Mouse (Mus musculus) liver, adult (tissue): ENCODE measurements around the gene Larp1b.

Experiments used
- GATA4 ChIP-seq: IDR thresholded peaks from 2 replicates; pipeline ENCODE4 v1.6.1; 2014; ENCODE audit warnings: mild to moderate bottlenecking, low read length; ENCODE audit not compliant: insufficient replicate concordance

Gene Larp1b

DNA sequence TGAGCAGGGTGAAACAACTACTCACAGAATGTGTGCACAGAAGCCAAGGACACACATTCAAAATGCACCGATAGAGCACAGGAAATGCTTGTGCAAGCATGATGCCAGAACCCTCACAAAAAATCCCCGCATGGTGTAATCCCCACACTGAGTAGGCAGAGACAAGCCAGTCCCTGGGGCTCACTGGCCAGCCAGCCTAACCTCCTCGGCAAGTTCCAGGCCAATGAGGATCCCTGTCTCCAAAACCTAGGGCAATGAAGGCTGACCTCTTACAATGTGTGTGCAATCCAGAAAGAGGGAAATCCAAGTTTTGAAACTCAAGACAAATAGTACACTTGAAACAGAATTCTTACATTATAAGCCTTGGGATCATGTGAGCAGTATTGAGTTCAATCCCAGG is 103.7 kb downstream of the Larp1b start:
- TF ChIP-seq GATA4, result no peak

DNA sequence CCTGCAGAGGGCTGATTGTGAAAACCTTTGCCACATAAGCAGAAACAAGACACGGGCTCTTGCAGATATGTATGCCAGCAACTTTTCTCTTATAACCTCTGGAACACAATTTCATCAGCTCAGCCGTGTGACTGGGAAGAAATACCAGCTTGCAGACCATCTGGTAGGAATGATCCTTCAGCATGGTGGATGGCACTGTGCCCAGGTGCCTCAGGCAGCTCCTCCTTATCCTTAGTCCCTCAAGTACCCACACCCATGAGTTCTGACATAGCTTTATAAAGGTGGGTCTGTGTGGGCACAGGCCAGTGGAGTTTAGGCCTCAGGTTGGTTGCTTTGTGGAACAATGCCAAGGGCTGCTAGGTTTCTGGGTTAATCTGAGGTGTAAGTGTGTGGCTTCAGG is 108.8 kb downstream of the Larp1b start:
- no peak for TF ChIP-seq GATA4

DNA sequence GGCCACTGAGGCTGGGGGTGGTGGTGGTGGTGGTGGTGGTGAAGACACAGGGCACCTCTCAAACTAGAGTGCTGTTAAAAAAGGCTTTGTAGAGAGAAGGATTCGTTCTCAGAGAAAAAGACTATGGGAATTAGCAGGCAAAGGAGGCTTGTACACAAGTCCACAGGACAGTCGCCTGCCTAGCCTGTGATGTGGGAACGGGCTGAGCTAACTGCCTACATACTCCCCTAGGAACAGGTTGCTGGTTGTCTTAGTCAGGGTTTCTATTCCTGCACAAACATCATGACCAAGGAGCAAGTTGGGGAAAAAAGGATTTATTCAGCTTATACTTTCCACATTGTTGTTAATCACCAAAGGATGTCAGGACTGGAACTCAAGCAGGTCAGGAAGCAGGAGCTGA is 109.6 kb downstream of the Larp1b start:
- no peak for TF ChIP-seq GATA4

DNA sequence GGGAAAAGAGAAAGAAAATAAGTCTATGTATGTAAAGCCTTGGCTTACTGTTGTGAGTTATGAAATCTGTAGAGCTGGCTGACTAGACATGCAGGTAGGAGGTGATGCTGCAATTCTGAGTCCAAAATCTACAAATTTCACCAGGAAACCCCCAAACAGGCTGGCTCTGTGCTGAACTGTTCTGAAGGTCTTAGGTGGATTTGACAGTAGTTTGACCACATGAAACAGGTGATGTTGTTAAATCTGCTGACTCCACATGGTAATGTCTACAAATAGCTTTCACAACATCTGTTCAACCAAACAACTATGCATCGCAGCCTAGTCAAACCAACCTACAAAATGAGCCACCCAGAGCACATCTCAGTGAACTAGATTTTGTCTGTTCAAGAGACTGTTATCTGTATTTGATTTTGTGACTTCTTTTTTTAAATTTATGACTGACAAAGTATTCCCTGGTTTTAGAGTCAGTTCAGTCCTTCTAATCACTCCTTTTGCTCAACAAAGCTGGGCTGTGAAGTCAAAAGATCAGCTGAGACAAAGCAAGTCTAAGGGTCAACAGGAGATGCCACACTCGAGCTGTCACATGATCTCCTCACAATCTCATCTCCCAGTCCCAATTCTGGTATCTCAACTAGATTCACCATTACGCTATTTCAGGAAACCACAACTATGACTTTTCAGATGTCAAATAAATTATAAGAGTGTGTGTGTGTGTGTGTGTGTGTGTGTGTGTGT is 112.4 kb downstream of the Larp1b start:
- no peak for TF ChIP-seq GATA4

DNA sequence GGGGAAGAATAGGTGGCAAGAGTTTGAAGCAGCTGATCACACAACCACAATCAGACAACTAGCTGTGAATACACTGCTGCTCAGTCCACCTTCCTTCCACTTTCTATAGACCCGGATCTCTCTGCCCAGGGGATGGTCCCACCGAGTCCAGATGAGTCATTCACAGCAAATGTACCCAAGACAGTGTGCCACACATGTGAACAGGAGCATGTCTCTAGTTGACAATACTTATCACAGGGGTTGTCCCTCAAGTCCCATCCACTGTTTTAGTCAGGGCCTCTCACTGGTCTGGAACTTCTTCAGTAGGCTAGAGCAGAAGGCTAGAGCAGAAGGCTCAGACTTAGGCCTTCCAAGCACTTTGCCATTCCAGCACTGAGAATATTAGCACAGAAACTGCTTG is 113.1 kb downstream of the Larp1b start:
- no peak for TF ChIP-seq GATA4

DNA sequence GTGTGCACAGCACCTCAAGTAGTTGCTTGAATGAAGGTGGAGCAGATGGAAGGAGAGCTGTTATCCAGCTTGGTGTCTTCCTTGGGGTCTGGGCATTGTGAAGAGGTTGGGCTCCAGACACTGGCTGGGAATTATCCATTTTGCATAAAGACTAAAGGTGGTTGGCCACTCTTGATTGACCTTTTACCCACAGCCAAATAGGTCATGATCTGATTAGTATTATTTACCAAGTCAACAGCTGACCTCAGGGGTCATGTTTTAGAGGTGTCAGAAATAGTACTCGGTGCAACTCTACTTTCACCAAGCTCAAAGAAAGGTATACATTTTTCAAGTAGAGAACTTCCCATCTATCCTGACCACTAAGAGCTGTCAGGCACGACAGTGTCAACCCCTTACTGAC is 115.7 kb downstream of the Larp1b start:
- TF ChIP-seq GATA4, result peak; percentile 53; the same call in 1 of the 2 replicates

DNA sequence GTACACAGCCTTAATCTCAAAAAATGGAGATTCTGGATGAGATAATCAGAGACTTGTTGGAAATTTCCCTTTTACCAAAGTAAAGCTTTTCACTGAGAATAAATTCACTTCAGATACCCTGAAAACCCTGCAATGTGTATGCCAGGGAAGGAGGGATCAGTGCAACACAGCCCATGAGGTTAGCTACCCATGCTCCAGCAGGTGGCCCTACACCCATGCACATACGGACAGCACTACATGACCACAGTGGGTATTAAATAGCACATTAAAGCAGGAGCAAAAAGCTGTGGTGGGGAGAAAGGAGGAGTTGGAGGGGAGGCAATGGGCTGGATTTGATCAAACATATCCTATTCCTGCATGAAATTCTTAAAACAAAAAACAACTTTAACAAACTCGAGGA is 120.9 kb downstream of the Larp1b start:
- no peak for TF ChIP-seq GATA4

DNA sequence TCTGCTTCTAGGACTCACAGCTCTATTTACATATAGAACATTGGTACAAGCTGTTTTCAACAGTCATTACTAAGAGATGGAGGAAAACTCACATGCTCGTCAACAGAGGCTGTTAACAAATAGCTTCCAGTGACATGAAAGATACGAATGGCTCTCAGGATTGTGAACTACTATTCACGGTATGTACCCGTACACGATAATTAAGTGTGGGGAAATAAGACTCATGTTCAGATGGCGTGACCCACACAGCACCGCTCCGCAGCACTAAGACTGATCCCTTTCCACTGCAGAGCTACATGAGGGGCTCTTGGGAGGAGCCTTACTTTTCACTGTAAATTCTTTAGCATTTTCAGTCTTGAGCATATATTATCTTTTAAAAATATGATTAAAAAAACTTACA is 125.7 kb downstream of the Larp1b start:
- no peak for TF ChIP-seq GATA4

DNA sequence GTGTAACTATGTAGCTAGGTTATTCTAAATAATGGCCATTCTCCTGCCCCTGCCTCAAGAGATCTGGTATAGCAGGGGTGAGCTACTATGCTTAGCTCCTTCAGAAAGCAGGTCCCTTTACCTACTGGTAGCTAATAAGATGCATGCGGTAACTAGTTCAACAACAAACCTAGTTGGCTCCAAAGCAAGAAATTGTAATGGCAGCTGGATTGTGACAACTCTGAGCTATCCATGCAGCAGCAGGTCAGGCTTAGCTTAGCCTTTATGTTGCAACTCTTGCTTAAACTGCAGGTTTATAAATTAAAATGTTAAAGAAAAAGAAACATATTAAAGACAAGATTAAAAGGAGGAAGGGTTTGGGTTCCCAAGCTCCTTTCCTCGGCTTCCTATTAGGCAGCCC is 129.0 kb downstream of the Larp1b start:
- TF ChIP-seq GATA4, result no peak

DNA sequence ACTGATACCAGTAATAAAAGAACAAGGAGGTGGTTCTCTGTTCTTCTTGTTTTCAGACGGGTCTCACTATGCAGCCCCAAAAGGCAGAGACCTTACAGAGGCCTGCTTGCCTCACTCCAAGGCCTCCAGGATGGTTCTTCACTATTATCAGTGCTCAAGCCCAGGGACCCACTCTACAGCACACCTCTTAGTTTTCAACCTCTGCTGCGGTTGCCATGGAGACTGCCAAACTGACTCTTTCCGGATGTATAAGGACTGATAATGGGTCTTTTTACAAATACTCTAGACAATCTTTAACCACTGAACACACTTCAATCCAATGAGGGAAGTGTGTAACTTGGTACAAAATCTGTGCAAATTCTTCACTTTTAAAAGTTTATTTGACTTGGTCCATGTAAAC is 131.1 kb downstream of the Larp1b start:
- TF ChIP-seq GATA4, result no peak

DNA sequence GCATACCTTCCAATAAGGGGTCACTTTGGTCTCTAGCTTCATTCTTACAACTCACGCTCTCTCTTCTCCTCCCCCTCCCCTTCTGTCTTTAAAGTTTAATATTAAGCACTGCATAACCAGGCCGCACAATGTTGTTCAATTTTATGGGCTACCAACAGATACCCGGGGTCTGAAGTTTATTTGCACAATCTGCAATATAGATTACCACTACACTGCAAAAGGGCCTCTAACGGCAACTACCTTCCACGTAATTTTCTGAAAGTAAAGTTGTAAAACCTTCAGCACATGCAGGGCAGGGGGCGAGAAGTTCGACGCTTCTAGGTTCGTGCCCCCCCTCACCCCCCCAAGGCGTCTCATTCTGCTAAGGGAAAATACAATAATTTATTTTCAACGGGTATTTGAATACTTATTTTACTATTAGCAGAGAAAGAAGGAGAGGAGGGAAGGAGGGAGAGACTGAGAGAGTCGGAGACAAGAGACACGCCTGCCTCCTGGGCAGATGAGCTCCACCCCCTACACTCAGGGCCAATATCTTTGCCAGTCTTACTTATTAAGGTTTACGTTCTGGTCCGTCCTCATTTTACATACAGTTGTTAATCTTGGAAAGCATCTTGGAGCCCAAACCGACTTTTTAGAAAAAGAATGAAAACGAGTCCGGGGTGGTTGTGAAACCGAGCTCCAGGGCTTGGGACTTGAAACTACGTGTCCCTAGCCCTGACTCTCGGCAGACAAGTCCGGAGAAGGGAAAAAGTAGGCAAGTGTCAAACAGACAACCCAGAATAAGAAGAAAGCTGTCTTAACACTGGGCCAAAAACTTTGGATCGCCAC is 132.1 kb downstream of the Larp1b start:
- no peak for TF ChIP-seq GATA4

DNA sequence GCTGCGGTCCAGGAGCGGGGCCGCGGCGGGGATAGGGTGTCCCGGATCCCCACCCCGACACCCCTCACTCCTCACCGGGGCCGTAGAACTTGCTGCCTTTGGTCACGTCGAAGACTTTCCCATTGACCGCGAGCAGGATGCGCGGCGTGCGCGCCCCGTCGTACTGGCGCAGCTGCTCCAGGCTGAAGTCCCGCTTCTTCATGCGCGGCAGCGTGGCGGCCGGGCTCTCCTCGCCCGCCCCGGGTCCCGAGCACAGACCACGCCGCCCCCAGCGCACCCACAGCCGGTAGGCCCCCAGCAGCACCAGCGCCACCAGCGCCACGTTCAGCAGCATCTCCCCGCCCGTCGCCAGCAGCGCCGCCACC is 132.9 kb downstream of the Larp1b start:
- no peak for TF ChIP-seq GATA4

DNA sequence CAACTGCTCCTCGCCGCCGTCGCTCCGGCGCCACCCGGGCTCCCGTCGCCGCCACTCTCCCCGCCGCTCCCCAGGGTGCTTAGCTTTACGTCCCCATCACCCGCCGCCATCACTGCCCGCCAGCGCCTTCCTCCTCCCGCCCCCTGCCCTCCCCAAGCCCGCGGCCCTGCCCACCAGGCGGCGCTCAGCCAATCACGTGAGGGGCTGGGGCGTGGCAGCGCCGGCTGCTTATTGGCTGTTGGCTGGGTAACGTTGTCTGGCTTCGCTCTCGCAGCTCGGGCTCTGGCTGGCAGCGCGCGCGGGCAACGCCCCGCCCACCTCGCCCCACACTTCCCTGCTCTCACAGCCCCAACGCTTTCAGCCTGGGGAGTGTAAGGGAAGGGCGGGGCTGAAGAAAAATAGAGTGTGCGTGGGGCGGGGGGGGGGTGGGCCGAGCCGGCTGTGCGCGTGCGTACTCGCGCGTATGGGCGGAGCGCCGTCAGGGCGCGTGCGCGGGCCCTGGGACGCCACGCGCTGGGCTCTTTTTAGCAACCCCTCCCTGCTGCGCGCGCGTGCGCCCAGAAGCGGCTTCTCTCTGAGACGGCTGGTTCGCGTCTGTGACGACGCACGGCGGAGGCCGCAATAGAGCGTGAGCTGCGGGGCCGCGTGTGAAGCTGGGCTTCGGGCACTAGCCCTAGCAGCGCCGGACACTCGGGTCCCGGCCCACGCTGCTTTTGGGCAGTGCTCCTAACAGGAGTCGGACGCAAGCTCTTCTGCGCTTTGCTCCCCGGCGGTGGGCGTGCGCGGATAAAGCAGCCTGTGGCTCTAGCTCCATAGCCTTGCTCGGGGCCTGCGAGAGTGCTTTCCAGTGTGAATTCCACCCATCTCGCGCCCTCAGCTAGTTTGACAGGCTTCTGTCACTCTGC is 133.5 kb downstream of the Larp1b start, which contains the start of gene Pgrmc2:
Gene Pgrmc2 (minus strand): TSS at position 162 of the 905 bp plus-strand sequence.
- peak; percentile 48; the same call in 1 of the 2 replicates for TF ChIP-seq GATA4

DNA sequence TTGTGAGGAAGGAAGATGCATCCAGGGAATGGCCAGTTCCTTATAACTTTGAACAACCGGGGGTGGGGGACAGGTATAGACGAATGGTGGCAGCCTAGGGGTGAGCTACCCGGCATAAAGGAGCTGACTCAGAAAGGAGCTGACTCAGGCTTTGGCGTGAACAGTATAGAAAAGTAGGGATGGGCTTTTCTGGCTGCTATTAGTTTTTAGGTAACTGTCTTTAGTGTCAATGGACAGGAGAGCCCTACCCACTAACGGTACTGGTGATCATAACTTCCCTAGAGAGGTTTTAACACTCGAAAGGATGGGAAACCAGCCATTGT is 134.1 kb downstream of the Larp1b start:
- no peak for TF ChIP-seq GATA4

DNA sequence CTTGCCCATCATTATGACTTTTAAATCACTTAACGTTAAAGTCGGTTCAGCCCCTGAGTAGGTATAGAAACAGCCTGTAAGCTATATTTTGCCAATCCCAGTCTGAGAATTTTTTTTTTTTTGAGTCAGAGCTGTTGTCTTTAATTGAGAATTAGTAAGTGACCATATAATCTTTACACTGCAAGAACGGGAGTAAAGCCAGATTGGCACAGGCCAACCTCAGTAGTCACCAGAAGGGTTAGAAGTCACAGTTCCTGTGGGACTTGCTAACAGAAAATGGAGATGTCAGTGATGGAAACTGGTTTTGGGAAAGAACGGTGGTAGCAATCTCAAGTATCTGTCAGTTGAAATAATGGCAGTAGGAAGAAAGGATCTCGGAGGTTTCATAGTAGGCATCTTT is 134.8 kb downstream of the Larp1b start:
- no peak for TF ChIP-seq GATA4
